10 mouse cellular contexts compared by ENCODE assay signal in genomic region chr5:130852182-130852581, GRCm38 (mm10).
DNase-seq lines count a peak whose midpoint lies in the region; ATAC-seq and TF ChIP-seq lines count a peak whose summit lies in the region.
"Had no signal": no experiment of that assay in that cellular context is flagged by ENCODE, and none has a peak within 500 bp of the region (broad histone marks: within the 10 kb centered on the region; RNA-seq: fewer than 3 reads in every experiment).

No protein-coding gene starts in this region.

- no peak overlapping the region for H3K4me3 ChIP-seq in lung, embryonic 14.5 days (ENCODE audit: low read depth, low read length)
- peak overlapping the region; percentile 21; the same call in 1 of the 2 replicates for H3K4me3 ChIP-seq in embryonic facial prominence, embryonic 14.5 days (ENCODE audit: low read depth, low read length)
- no peak overlapping the region for H3K4me3 ChIP-seq in intestine, postnatal 0 days (ENCODE audit: low read depth, low read length)
- H3K4me3 ChIP-seq in neural tube, embryonic 15.5 days (replicated peaks), result no peak overlapping the region

- TF ChIP-seq CTCF in lung, embryonic 14.5 days (IDR thresholded peaks at IDR 0.05; ENCODE audit: low read depth), result no peak
- no peak for TF ChIP-seq CTCF in intestine, postnatal 0 days (IDR thresholded peaks at IDR 0.05; ENCODE audit: low read depth)

- no peaks in the 10 kb centered on the region for H3K9me3 ChIP-seq in lung, embryonic 14.5 days (ENCODE audit: low read depth, low read length)
- H3K9me3 ChIP-seq in embryonic facial prominence, embryonic 14.5 days (ENCODE audit: control insufficient read depth, low read length), result no peaks in the 10 kb centered on the region
- no peaks in the 10 kb centered on the region for H3K9me3 ChIP-seq in intestine, postnatal 0 days (ENCODE audit: control insufficient read depth)
- no peaks in the 10 kb centered on the region for H3K9me3 ChIP-seq in neural tube, embryonic 15.5 days (replicated peaks)

- H3K4me2 ChIP-seq in lung, embryonic 14.5 days, result peak overlapping the region; percentile 40
- H3K4me2 ChIP-seq in embryonic facial prominence, embryonic 14.5 days (ENCODE audit: low read depth, low read length), result peak overlapping the region; percentile 52
- H3K4me2 ChIP-seq in intestine, postnatal 0 days (replicated peaks; ENCODE audit: low read depth), result 0 out of 2 replicates have a peak overlapping the region, but pooled peaks have one; percentile 24
- peak overlapping the region; percentile 39 for H3K4me2 ChIP-seq in neural tube, embryonic 15.5 days

- peak; percentile 24 for DNase-seq in lung, embryonic 14.5 days
- DNase-seq in lung, postnatal 10 days, result no peak
- DNase-seq in embryonic facial prominence, embryonic 14.5 days (ENCODE audit: low spot score), result peak; percentile 26
- no peak for DNase-seq in adipocyte (ENCODE audit: low spot score)
- no peak for DNase-seq in adrenal gland, adult 18-20 months (ENCODE audit: low spot score in 2 of 2)
- no peak for DNase-seq in left cerebral cortex, postnatal 25 days (ENCODE audit: low spot score in 2 of 2)
- DNase-seq: lung, adult 2 months had no signal

- ATAC-seq in lung, embryonic 14.5 days (ENCODE audit: insufficient read depth), result no peak
- ATAC-seq in embryonic facial prominence, embryonic 14.5 days (ENCODE audit: low read depth), result no peak
- no peak for ATAC-seq in intestine, postnatal 0 days
- no peak for ATAC-seq in neural tube, embryonic 15.5 days (ENCODE audit: low FRiP score)
- ATAC-seq: Patski had no signal

- H3K27ac ChIP-seq in lung, embryonic 14.5 days (ENCODE audit: low read depth), result no peak overlapping the region
- H3K27ac ChIP-seq in embryonic facial prominence, embryonic 14.5 days (replicated peaks; ENCODE audit: low read depth, low read length), result no peak overlapping the region
- no peak overlapping the region for H3K27ac ChIP-seq in intestine, postnatal 0 days (ENCODE audit: low read depth, low read length)
- H3K27ac ChIP-seq in neural tube, embryonic 15.5 days (replicated peaks), result no peak overlapping the region

- no peaks in the 10 kb centered on the region for H3K36me3 ChIP-seq in lung, embryonic 14.5 days (ENCODE audit: insufficient read depth)
- no peaks in the 10 kb centered on the region for H3K36me3 ChIP-seq in embryonic facial prominence, embryonic 14.5 days (ENCODE audit: control insufficient read depth, insufficient read depth, low read length)
- H3K36me3 ChIP-seq in intestine, postnatal 0 days (ENCODE audit: control insufficient read depth, insufficient read depth), result no peaks in the 10 kb centered on the region
- no peaks in the 10 kb centered on the region for H3K36me3 ChIP-seq in neural tube, embryonic 15.5 days

- H3K9ac ChIP-seq in lung, embryonic 14.5 days, result no peak overlapping the region
- peak overlapping the region; percentile 53; the same call in 1 of the 2 replicates for H3K9ac ChIP-seq in embryonic facial prominence, embryonic 14.5 days (ENCODE audit: low read depth, low read length)
- H3K9ac ChIP-seq in intestine, postnatal 0 days (ENCODE audit: low read depth, low read length), result no peak overlapping the region
- no peak overlapping the region for H3K9ac ChIP-seq in neural tube, embryonic 15.5 days (replicated peaks)

- H3K4me1 ChIP-seq in lung, embryonic 14.5 days (ENCODE audit: insufficient read depth), result no peaks in the 10 kb centered on the region
- no peaks in the 10 kb centered on the region for H3K4me1 ChIP-seq in embryonic facial prominence, embryonic 14.5 days (ENCODE audit: control insufficient read depth, insufficient read depth, low read length)
- no peaks in the 10 kb centered on the region for H3K4me1 ChIP-seq in intestine, postnatal 0 days (replicated peaks; ENCODE audit: control insufficient read depth, insufficient read depth, low read length)
- H3K4me1 ChIP-seq in neural tube, embryonic 15.5 days, result peaks cover 9% of the 10 kb centered on the region; the same call in 1 of the 2 replicates

- no peaks in the 10 kb centered on the region for H3K27me3 ChIP-seq in lung, embryonic 14.5 days (ENCODE audit: insufficient read depth, low read length)
- no peaks in the 10 kb centered on the region for H3K27me3 ChIP-seq in embryonic facial prominence, embryonic 14.5 days (replicated peaks; ENCODE audit: control insufficient read depth, insufficient read depth, low read length)
- H3K27me3 ChIP-seq in intestine, postnatal 0 days (replicated peaks; ENCODE audit: control insufficient read depth, insufficient read depth, low read length), result no peaks in the 10 kb centered on the region
- no peaks in the 10 kb centered on the region for H3K27me3 ChIP-seq in neural tube, embryonic 15.5 days (replicated peaks)

- WGBS in lung, embryonic 14.5 days, result 13% methylated on average over 11 of the region's 11 CpGs
- 11% methylated on average over 10 of the region's 11 CpGs for WGBS in embryonic facial prominence, embryonic 14.5 days
- 28% methylated on average over 11 of the region's 11 CpGs for WGBS in intestine, postnatal 0 days
- WGBS in neural tube, embryonic 15.5 days, result 5% methylated on average over 8 of the region's 11 CpGs

- intact Hi-C loops in left cerebral cortex, postnatal 25 days (cut with DNase I), result loop anchor here (5.0 kb wide), 1 partner anchor 405 kb away; no protein-coding TSS in a partner anchor

Comparison
In these comparisons a context has a peak if more than half of its experiments do, and no peak if none do; other contexts are left out.
1. DNase-seq: peak in lung, embryonic 14.5 days (single experiment) and embryonic facial prominence, embryonic 14.5 days (single experiment); none in lung, postnatal 10 days (single experiment), adipocyte (single experiment), adrenal gland, adult 18-20 months (0 of 2) and left cerebral cortex, postnatal 25 days (0 of 2).
2. Peak in every context shown above with its lines, with median percentiles within 50 percentile points of each other: H3K4me2 ChIP-seq.